Mouse (Mus musculus): Measurements from ENCODE around the gene Uchl4.
"Not testable (repeated sequence)": the region's sequence is repeated elsewhere in the genome, so short reads cannot be mapped to it uniquely, and the experiment has no call there.

Uchl4 gene

DNA sequence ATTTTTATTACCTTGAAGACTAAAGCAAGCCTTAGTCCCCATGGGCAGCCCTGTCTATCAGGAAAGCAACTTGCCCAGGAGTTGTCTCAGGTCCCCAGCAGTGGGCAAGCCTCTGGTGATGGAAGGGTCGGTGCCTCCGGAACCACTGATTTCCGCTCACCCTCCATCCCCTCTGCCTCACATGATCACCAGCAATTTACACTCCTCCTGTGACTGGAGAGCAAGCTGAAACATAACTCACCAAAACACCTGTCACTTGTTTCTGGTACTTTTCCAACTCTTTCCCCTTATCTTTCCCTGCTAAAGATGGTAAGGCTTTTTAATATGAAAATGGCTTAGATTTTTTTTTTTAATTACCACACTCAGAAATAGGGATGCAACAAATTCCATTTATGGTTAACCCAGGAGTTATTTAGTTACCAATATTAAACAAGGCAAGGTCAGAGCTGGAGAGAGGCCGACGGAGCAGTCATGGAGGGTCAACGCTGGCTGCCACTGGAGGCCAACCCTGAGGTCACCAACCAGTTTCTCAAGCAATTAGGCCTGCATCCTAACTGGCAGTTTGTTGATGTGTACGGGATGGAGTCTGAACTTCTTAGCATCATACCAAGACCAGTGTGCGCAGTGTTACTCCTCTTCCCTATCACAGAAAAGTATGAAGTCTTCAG, at the start of gene Uchl4:
TSS of gene Uchl4 (plus strand) at position 434 of the 668 bp plus-strand sequence.
- DNase-seq: no peak

DNA sequence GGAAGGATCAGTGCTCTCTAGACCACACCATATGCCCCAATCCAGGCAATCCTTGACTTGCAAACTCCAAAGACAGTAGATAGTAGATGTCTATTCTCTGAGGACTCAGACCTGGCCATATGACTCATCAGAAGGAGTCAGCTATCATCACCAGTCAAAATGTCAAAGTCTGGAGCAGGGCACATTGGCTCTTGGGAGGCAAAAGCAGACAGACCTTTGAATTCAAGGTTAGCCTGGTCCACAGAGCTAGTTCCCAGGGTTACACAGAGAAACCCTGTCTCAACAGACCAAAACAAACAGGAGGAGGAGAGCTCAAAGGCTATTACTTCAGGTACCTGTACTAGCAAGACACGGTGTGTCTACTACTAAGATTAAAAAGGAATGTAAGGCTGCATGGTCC, 41.1 kb upstream of the Uchl4 start:
- DNase-seq: no peak

DNA sequence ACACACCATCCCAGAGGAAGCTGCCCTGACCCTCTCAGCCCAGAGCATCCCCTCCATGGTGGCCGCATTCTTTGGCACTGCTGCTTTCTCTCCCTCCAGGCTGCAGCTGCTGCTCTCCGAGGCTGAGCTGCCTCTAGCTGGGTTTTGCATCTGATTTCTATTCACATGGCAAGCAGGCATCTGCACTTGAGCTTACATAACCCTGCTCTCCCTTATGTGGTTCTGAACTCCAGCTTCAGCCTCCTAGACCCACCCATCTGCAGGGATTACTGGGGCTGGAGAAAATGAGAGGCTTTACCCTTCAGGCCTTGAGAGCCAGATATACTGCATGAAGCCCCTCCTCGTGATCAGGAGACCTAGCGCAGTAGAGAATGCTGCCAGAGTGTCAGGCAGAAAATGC, 39.4 kb upstream of the Uchl4 start:
- DNase-seq: no peak

DNA sequence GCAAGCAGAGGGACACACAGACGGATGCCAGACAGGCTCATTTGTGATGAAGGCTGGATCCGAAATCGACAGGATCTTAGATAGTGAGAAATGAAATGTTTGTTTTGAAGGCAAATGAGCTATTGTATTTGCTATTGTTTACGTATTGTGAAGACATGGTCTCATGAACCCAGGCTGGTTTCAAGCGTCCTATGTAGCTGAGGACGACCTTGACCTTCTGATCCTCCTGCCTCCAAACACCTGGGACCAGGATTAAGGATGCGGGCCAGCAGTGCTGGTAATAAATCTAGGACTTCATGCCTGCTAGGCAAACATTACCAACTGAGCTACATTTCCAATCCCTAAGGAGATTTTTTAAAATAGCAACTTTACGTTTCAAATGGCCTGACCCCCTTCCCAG, 37.5 kb upstream of the Uchl4 start:
- DNase-seq: no peak

DNA sequence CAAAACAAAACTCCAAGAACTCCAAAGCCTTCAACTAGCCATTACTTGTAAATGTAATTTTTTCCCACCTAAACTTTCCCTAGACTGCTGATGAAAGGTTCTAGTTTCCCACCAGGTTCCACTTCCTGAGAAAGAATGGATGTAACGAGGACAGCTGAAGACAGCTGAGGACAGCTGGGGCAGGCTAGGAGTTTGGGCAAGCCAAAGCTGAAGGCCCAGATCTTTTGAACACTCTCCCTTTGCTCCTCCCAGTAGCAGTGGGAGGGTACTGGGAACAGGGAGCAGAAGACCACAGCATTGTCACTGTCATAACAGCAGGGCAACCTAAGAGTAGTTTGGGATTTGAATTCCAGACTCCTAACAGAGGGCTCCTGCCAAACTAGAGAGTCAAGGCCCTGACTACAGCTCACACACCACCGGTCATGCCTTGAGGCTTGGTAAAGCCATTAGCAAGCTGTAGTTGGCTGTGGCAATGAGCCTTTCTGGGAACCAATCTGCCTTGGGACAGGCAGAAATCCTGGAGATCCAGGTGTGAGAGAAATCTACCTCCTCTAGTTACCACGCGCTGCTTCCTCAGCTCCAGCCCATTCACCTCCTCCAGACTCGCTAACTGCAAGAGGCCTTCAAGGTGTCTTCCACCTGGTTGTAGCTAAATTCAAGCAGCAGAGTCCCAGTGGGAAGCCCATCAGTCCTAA, 36.8 kb upstream of the Uchl4 start:
- DNase-seq: no peak

DNA sequence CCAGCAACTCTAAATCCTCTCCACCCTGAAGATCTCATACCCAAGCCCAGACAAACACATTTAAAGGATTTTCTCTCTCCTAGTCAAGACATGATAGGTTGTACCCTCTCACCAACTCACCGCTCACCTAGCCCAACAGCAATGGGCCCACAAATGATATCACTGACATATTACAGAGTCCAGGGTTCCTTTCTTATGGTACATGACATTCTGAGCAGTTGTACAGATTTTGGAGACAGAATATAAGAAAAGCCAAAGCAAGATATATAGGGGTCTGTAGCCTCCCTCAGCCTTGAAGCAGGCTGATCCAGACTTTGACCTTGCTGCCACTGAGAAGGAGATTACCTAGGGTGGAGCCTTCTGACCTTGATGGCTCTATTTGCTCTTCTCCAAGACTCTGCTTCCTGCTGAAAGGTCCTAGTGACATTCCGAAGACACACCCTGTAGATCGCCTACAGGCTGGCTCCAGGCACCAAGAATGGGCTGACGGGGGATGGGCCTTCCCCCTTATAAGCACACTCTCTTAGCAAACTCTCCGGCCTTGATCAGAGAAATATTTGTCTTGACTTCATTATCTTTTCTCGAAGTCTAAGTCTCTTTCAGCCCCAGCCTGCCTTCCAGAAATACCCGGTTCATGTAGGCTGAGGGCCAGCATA, 36.1 kb upstream of the Uchl4 start:
- DNase-seq: not testable (repeated sequence)

DNA sequence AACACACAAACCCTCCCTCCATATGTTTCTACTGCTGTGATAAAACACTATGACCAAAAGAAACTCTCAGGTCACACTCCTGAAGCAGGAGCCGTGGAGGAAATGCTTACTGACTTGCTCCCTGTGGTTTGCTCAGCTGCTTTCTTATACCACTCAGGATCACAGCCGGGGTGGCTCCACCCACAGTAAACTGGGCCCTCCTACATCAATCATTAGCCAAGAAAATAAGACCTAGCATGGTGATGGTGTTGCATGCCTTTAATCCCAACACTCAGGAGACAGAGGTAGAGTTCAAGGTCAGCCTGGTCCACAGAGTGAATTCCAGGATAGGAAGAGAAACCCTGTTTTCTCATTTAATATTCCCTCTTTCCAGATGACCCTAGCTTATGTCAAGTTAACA, 35.1 kb upstream of the Uchl4 start:
- DNase-seq: no peak

DNA sequence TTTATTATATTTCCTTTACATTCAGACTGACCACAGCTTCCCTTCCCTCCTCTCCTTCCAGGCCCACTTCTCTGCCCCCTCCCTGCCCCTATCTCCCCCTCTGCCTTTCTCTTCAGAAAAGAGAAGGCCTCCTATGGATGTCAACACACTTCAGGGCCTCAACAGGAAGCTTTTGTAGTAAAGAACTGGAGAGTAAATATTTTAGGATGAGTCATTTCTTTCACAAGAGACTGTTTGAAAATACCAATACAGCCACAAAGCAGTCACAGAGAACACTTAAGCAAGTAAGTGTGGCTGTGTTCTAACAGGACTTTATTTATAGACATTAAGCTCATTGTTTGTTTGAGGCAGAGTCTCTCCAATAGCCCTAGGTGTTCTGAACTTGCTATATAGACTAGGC, 32.7 kb upstream of the Uchl4 start:
- DNase-seq: no peak

DNA sequence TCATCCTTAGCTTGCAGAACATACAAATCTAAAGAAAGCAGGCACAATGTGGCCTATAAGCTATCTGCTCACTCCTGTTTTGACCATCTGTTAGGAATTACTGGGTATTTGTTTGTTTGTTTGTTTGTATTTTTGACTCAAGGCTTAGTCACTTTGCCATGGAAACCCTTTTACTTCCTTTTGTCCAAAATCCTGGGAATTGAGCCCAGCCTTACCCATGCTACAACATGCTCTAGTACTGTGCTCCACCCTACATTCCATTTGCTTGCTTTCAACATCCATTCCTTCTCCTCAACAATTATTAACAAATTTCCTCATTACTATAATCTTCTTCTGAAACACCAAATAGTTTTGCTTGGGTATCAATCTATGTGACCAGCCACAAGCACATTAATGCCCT, 32.1 kb upstream of the Uchl4 start:
- DNase-seq: no peak

DNA sequence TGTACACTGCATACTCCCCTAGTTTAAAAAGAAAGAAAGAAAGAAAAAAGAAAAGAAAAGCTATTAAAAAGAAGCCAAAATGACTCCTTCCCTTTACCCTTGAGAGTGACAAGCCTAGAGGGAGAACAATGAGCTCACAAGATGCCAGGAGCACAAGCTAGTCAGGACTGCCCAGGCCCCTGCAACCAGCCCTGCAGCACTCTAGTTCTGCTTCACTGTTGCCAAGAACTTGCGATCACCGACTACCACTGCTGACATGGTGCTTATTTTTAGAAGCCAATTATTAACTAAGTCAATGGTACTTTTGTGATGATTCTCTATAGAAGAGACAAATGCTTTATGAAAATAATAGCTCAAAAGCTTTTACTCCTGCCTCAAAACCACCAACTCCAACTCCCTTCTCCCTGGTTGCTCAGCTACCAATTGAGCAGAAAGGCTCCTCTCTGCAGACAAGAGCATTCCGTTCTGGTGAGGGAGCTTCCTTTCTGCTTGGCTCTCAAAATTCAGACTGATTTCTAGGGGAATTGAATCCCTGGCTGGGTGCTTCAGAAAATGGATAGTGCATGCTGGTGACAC, 27.4 kb upstream of the Uchl4 start:
- no peak for DNase-seq

DNA sequence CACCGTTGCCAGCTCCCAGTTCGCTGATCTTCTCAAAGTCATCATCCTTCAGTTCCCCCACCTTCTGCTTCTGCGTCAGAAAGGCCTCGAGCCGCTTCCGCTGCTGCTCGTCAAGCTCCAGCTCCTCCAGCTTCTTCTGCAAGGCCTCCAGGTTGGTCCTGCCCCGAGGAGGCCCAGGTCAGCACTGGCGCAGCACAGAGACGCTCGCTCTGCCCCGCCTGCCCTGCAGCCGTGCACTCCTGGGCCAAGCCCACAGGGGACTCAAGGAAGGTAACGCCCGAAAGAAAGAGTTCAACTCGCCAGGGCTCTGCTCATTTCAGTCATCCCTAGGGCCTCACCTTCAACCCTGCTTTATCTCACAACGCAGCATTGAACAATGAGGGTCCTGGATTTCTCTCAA, 20.5 kb upstream of the Uchl4 start:
- DNase-seq: no peak

DNA sequence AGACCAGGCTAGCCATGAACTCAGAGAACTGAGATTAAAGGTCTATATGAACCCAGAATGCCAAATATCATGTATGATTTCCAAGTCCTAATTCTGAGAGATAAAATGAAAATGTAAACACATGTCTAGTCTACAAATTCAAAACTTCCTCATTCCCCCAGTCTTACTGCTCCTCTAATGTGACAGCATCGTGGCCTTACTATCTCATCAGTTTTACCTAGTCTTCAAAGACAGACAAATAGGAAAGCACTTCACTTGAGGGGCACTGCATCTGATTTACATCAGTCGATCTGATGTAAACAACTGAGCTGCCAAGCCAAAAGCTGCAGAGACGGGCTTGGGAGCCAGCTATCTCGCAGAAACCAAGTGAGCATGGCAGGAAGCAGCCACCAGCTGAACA, 18.9 kb upstream of the Uchl4 start:
- no peak for DNase-seq

DNA sequence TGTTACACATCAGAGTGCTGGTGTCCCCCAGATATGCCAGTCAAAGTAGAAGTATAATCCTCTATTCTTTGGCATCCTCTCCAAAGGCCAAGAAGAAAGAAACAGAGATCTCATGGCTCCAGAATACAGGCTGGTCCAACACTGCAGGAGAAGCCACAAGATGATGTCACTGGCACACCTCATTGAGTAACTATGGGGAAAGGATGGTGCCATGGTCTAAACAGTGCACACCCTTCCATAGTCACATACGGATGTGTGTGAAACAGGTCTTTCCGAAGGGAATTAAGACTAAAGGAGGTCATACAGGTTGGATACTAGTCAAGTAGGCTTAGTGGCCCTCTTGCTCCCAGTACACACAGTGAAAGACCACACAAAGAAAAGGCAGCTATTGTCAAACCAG, 18.4 kb upstream of the Uchl4 start:
- DNase-seq: no peak

DNA sequence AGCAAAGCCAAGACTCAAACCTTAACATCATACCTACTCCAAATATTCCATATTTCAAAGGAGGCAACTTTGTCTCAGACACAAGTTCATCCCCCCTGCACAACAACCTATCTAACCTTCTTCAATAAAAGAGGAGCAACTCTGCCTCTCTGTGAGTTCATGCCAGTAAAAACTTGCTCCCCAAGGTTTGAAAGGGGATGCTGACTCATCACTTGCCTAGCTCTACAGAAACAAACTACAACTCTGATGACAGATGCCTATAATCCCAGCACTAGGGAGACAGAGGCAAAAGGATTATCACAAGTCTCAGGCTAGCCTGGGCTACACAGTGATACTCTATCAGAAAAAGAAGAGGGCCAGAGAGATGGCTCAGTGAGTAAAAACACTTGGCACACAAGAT, 17.1 kb upstream of the Uchl4 start:
- no peak for DNase-seq

DNA sequence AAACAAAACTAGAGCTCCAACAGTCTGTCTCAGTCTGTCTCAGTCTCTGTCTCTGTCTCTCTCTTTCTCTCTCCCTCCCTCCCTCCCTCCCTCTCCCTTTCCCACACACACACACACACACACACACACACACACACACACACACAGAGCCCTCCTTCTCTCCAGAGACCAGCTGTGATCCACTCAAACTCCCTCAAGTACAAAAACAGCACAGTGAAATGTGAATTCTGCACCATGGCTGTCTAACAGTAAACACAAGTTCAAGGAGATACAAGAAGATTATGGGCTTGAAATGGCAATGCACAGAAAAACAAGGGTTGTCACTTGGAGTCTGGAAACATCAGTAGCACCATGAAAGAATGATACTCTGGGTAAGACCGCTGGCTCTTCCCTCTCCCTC, 15.7 kb upstream of the Uchl4 start:
- no peak for DNase-seq

DNA sequence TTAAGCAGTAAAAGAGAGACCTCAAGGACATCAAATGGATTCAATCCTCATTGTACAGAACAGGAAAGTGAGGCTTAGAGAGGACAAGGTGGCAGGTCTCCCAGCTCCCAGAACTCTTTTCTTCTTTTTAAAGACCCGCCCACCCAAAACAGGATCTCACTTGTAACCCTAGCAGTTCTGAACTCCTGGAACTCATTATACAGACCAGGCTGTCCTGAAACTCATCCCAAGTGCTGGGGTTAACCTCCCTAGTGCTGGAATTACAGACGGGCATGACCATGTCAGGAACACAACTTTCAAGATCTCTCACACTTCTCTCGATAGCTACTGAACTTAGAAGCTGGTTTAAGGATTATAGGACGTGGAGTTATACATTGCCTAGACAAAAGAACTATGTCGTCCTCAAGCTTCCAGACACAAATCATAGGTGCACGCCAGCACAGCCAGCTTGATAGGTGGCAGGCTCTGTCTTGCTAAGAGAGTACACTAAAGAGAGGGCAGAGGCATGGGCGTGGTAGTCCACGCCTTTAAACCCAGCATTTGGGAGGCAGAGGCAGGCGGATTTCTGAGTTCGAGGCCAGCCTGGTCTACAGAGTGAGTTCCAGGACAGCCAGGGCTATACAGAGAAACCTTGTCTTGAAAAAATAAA, 15.1 kb upstream of the Uchl4 start:
- no peak for DNase-seq

DNA sequence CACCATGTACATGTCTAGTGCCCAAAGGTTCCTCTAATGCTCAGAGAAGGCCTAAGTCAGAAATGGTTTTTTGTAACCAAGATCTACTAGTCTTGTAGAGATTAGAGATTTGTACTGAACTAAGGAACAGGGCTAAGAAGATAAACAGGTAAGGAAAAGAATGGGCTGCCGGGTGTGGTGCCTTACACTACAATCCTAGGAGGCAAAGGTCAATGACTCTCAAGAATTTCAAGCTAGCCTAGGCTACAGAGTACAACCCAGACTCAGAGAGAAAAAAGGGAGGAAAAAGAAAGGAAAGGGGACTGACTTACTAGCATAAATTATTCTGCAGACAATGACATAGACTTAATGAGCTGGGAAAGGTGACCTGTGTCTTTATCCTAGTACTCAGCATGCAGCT, 14.4 kb upstream of the Uchl4 start:
- no peak for DNase-seq

DNA sequence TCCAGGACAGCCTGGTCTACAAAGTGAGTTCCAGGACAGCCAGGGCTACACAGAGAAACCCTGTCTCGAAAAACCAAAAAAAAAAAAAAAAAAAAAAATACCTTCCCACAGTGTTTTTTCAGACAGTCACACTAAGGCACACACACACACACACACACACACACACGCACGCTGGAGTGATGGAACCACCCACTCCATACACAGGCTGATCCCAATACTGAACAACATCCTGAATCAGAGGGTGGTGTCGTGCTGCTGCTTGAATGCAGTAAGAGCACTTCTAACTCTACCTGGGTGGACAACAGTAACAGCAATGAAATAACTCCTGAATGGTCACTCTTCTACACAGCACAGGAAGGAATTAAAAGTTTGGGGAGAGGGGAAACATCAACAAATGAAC, 13.5 kb upstream of the Uchl4 start:
- no peak for DNase-seq

DNA sequence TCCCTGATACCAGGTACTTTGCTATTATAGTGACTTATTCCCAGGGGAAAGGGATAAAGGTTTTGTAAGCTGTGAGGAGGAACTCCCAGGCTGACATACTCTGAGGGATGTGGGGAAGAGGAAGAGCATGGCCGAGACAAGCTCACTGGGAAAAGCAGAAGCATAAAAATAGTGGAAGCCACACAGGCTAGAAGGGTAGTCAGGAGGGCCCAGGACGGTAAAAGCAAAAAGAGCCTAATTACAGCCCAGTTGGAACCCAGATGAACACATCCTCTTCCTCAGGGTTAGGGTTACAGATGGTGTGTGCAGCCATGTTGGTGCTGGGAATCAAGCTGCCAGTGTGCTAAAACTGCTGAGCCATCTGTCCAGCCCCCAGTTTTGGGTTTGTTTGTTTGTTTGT, 12.9 kb upstream of the Uchl4 start:
- DNase-seq: no peak

DNA sequence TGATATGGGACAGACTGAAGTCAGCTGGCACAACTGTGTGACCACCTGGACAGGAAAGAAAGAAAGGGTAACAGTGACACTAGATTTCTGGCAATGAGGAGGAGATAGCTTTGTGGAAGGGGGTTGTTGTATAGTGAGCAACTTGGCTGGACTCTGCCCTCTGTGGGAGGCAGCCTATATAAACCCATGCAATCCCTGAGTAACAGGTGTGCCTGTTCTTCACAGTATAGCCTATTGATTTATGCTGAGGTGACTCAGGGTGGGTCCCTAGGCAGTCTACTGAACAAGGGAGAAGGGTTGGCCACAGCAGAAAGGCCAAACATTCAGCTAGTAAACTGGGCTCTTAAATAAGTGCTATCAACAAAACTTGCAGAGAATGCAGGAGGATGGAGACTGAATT, 9.2 kb upstream of the Uchl4 start:
- DNase-seq: no peak

DNA sequence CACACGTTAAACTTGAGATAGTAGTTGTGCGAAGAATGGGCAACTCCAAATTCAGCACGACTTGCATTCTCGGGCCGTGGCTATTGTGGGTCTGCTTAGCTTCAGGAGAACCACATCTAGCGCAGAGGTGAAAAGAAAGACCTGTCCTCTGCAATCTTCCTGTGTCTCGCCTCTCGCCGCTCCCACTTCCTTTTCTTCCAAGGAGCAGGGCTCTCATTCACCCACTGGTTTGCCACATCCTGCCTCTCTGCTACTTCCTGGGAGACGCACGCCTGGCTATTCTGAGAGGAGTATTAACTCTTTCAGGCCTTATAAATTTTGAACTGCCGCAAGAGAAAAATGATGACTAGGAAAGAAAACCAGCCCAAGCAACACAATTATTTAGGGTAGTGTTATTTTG, 7.3 kb upstream of the Uchl4 start:
- peak; percentile 11 for DNase-seq

DNA sequence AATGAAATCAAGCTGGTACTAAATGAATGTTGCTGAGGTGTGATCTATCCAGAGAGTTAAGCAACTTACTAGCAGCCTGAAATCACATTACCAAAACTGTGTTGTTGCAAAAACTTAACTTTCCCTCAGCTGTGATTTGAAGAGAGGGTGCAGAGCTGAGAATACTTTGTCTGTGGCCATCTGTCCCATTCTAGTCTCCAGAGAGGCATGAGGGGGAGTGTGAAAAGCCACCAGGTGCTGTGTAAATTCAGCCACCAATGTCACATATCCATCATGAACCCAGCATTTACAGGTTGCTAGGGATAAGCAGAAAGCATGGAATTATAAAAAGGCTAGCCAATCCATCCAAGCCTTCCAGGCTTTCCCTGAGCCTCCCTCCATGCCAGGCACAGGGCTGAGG, 6.0 kb upstream of the Uchl4 start:
- DNase-seq: no peak

DNA sequence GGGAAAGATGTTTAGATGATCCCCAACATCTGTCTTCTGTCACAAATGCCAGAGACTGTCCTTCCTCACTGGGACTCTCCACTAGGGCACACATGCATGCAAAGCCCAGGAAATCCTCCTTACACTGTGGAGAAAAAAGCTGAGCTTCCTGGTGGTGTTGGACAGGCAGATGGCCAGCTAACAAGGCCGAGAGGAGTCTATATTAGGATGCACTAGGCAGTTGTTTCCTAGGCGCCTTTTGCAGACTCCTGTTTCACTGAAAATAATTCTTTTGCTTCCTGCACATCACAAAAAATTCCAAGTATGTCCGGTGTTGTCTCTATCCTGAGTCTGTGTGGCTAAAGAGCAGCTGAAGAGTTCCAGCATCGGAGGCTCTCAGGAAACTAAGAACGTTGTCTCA, 3.8 kb upstream of the Uchl4 start:
- DNase-seq: peak; percentile 21

DNA sequence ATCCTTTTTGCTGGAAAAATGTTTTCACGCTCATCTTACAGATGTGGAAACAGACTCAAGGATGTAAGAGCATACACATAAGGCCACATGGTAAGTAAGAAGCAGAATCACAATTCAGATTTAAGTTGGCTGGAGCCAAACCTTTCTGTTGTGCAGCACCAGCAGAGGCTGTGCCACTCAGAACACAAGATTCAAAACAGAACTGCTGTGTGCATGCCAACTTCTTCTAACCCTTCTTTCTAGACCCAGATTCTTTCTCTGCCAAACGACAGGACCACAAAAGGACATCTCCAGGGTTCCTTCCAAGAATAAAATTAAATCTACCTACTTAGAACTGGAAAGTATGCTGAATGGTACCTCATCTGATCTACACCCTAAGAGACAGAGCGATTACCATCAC, 3.3 kb upstream of the Uchl4 start:
- DNase-seq: no peak
